In genomic region chr7:100496371-100496770, GRCm38 (mm10) we compare ENCODE assay signal across 9 mouse cellular contexts. TPM values are rescaled to one million over a fixed set of nuclear protein-coding genes. Genes with fewer than 3 reads are reported as not detected.
A peak's percentile ranks its signal among the peaks of the same experiment; 100 is the strongest.
DNase-seq lines count a peak whose midpoint lies in the region; ATAC-seq and TF ChIP-seq lines count a peak whose summit lies in the region.
"Had no signal": no experiment of that assay in that cellular context is flagged by ENCODE, and none has a peak within 500 bp of the region (broad histone marks: within the 10 kb centered on the region; RNA-seq: fewer than 3 reads in every experiment).

No protein-coding gene starts in this region.

- peaks cover 2% of the 10 kb centered on the region; the same call in 1 of the 2 replicates for H3K36me3 ChIP-seq in neural tube, embryonic 11.5 days (ENCODE audit: control insufficient read depth, insufficient read depth, low read length)
- H3K36me3 ChIP-seq in limb, embryonic 15.5 days, result peaks cover 24% of the 10 kb centered on the region
- H3K36me3 ChIP-seq in stomach, postnatal 0 days (ENCODE audit: control insufficient read depth, insufficient read depth, low read length), result peaks cover 21% of the 10 kb centered on the region; the same call in 1 of the 2 replicates

- peaks cover 20% of the 10 kb centered on the region for H3K4me1 ChIP-seq in neural tube, embryonic 11.5 days (ENCODE audit: control insufficient read depth, insufficient read depth, low read length)
- H3K4me1 ChIP-seq in limb, embryonic 15.5 days, result peaks cover 45% of the 10 kb centered on the region
- peaks cover 7% of the 10 kb centered on the region for H3K4me1 ChIP-seq in stomach, postnatal 0 days (replicated peaks; ENCODE audit: control insufficient read depth, insufficient read depth)

- no peak for TF ChIP-seq CTCF in stomach, postnatal 0 days (IDR thresholded peaks at IDR 0.05; ENCODE audit: low read depth)

- H3K9ac ChIP-seq in neural tube, embryonic 11.5 days (ENCODE audit: low read length), result no peak overlapping the region
- H3K9ac ChIP-seq in limb, embryonic 15.5 days, result no peak overlapping the region
- H3K9ac ChIP-seq in stomach, postnatal 0 days (ENCODE audit: low read length), result peak overlapping the region; percentile 31; the same call in 1 of the 2 replicates

- no peak for TF ChIP-seq EP300 in stomach, postnatal 0 days (optimal IDR thresholded peaks at IDR 0.05)

- WGBS in neural tube, embryonic 11.5 days, result 91% methylated on average over 6 of the region's 6 CpGs
- WGBS in limb, embryonic 15.5 days, result 63% methylated on average over 6 of the region's 6 CpGs
- 53% methylated on average over 6 of the region's 6 CpGs for WGBS in stomach, postnatal 0 days

- peak overlapping the region; percentile 6; the same call in 1 of the 2 replicates for H3K4me2 ChIP-seq in neural tube, embryonic 11.5 days (ENCODE audit: low read depth)
- peak overlapping the region; percentile 86; the same call in 1 of the 2 replicates for H3K4me2 ChIP-seq in limb, embryonic 15.5 days
- H3K4me2 ChIP-seq in stomach, postnatal 0 days (replicated peaks; ENCODE audit: low read depth), result peak overlapping the region; percentile 78

- peak; percentile 94 for DNase-seq in heart, adult 11 months
- DNase-seq in heart, adult 9 months (ENCODE audit: low spot score in 2 of 2), result no peak
- DNase-seq in neural tube, embryonic 11.5 days (ENCODE audit: low spot score), result no peak
- no peak for DNase-seq in neural tube, embryonic 10.5 days (ENCODE audit: extremely low spot score, low spot score)
- no peak for DNase-seq in stomach, postnatal 0 days (ENCODE audit: low spot score)
- DNase-seq in retina, postnatal 1 day, result no peak
- no peak for DNase-seq in retina, embryonic 14.5 days (ENCODE audit: low spot score)

- H3K27ac ChIP-seq in neural tube, embryonic 11.5 days (ENCODE audit: low read depth, low read length), result no peak overlapping the region
- H3K27ac ChIP-seq in limb, embryonic 15.5 days, result 0 out of 2 replicates have a peak overlapping the region, but pooled peaks have one; percentile 39
- peak overlapping the region; percentile 76 for H3K27ac ChIP-seq in stomach, postnatal 0 days (replicated peaks)

- no peak overlapping the region for H3K4me3 ChIP-seq in neural tube, embryonic 11.5 days (ENCODE audit: low read depth, low read length)
- H3K4me3 ChIP-seq in limb, embryonic 15.5 days, result no peak overlapping the region
- peak overlapping the region; percentile 55; the same call in 1 of the 2 replicates for H3K4me3 ChIP-seq in stomach, postnatal 0 days (ENCODE audit: low read depth, low read length)

- H3K27me3 ChIP-seq in neural tube, embryonic 11.5 days (ENCODE audit: control insufficient read depth, insufficient read depth, low read length), result no peaks in the 10 kb centered on the region
- H3K27me3 ChIP-seq in limb, embryonic 15.5 days, result no peaks in the 10 kb centered on the region
- H3K27me3 ChIP-seq in stomach, postnatal 0 days (ENCODE audit: control insufficient read depth, insufficient read depth, low read length), result no peaks in the 10 kb centered on the region

- no peaks in the 10 kb centered on the region for H3K9me3 ChIP-seq in neural tube, embryonic 11.5 days (ENCODE audit: control insufficient read depth, low read length)
- H3K9me3 ChIP-seq in limb, embryonic 15.5 days, result no peaks in the 10 kb centered on the region
- no peaks in the 10 kb centered on the region for H3K9me3 ChIP-seq in stomach, postnatal 0 days (ENCODE audit: control insufficient read depth, low read length)

- ATAC-seq in neural tube, embryonic 11.5 days (ENCODE audit: insufficient read depth, low FRiP score, low TSS enrichment), result no peak
- ATAC-seq in limb, embryonic 15.5 days (ENCODE audit: insufficient number of reproducible peaks, low FRiP score, low TSS enrichment, low read depth), result no peak
- ATAC-seq in stomach, postnatal 0 days (ENCODE audit: low FRiP score, low TSS enrichment), result no peak

RNA-seq across cellular contexts. Expression of gene Ucp2, which starts 3.2 kb away (rescaled TPM):
- 88.8 and 95.4 TPM in 2 replicates for polyA plus RNA-seq in neural tube, embryonic 11.5 days (2014; fragmentation: Nextera tagmentation; extraction: Ambion mirVana)
- polyA plus RNA-seq in limb, embryonic 15.5 days (2015; fragmentation: Nextera tagmentation; extraction: Ambion mirVana), result 141 and 187 TPM in 2 replicates
- 618 and 662 TPM in 2 replicates for polyA plus RNA-seq in stomach, postnatal 0 days (2015; fragmentation: Nextera tagmentation; extraction: Ambion mirVana)

RNA-seq across cellular contexts. Expression of gene Dnajb13, which starts 18.4 kb away (rescaled TPM):
- polyA plus RNA-seq in neural tube, embryonic 11.5 days (2014; fragmentation: Nextera tagmentation; extraction: Ambion mirVana), result 0.25 and 0.84 TPM in 2 replicates
- polyA plus RNA-seq in limb, embryonic 15.5 days (2015; fragmentation: Nextera tagmentation; extraction: Ambion mirVana), result 0.27 and 0.38 TPM in 2 replicates
- polyA plus RNA-seq in stomach, postnatal 0 days (2015; fragmentation: Nextera tagmentation; extraction: Ambion mirVana), result 0.45 and 0.54 TPM in 2 replicates

RNA-seq across cellular contexts. Expression of gene Ucp3, which starts 23.6 kb away (rescaled TPM):
- polyA plus RNA-seq in neural tube, embryonic 11.5 days (2014; fragmentation: Nextera tagmentation; extraction: Ambion mirVana), result not detected in 2 replicates
- polyA plus RNA-seq in limb, embryonic 15.5 days (2015; fragmentation: Nextera tagmentation; extraction: Ambion mirVana), result 0.28 and 0.79 TPM in 2 replicates
- 1.4 and 1.7 TPM in 2 replicates for polyA plus RNA-seq in stomach, postnatal 0 days (2015; fragmentation: Nextera tagmentation; extraction: Ambion mirVana)
- polyA plus RNA-seq: C2C12 had no signal

RNA-seq across cellular contexts. Expression of gene Coa4, which starts 40.5 kb away (rescaled TPM):
- 18.9 and 20.0 TPM in 2 replicates for polyA plus RNA-seq in neural tube, embryonic 11.5 days (2014; fragmentation: Nextera tagmentation; extraction: Ambion mirVana)
- 20.9 and 24.6 TPM in 2 replicates for polyA plus RNA-seq in limb, embryonic 15.5 days (2015; fragmentation: Nextera tagmentation; extraction: Ambion mirVana)
- polyA plus RNA-seq in stomach, postnatal 0 days (2015; fragmentation: Nextera tagmentation; extraction: Ambion mirVana), result 25.2 and 27.2 TPM in 2 replicates

Comparison
In these comparisons a context has a peak if more than half of its experiments do, and no peak if none do; other contexts are left out.
1. H3K4me2 ChIP-seq: peak in every context shown above with its lines; median percentile 86 in limb, embryonic 15.5 days; 78 in stomach, postnatal 0 days; 6 in neural tube, embryonic 11.5 days.